Mouse (Mus musculus): ENCODE measurements around the gene Piwil1. TPM values are rescaled to one million over a fixed set of nuclear protein-coding genes. Genes with fewer than 3 reads are reported as not detected.

The Piwil1 gene
- total RNA-seq, 2 experiments from 2014 or later, result 0.13 TPM; not detected in 1

DNA sequence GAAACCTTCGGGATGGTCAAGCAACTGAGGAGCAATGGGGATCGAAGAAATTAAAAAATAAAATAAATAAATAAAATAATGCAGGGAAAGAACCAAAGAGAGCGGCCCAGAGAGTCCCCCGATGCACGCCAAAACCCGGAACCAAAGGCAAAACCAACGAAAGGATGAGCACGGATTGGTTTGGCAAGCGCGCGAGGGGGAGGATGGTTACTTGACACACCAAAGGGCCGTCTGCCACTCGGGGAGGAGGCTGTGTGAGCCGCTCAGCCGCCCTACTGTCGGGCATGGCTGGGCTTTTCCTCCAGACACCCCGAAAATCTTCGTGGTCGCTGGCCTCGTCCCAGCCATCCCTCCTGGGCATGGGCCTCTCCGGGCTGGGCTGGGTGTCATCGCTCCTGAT is 79.3 kb downstream of the Piwil1 start:
- intact Hi-C loops (cut with DNase I), result no loop called here
- no peak for DNase-seq (ENCODE audit: low spot score in 2 of 2)

DNA sequence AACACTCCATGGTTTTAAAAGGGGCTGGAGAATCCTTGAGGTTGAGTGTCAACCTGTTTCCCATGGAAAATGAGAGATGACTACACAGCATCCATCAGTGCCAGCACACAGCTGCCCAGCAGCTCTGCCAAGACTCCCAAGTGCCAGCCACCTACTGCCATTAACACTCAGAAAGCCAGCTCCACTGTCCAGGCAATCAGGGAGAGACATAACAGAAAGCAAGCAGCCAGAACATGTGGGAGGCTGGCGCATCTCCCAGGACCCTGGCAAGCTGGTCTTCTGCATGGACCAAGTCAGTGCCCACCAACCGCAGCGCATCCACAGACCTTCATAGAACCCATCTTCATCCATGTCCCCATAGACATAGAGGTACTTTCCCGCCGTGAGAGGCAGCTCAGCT is 98.3 kb downstream of the Piwil1 start:
- intact Hi-C loops (cut with DNase I), result no loop called here
- peak in 1 of 2 experiments; percentile 45 for DNase-seq (ENCODE audit: low spot score in 2 of 2)

Other genes starting within 250 kb of the Piwil1 start
- 1 to 10 TPM; 6.3 to 9.5 TPM for gene Fzd10, start 101.7 kb upstream of the Piwil1 start, total RNA-seq (2021)

Measured in left cerebral cortex, postnatal 14 days (tissue).